Mouse (Mus musculus) liver, postnatal 0 days (tissue): ENCODE data around the gene Eml5.

Source experiments
- CTCF ChIP-seq: sonication (generic); IDR thresholded peaks from 2 replicates; pipeline ENCODE4 v1.5.1; 2016; ENCODE audit warnings: antibody characterized with exemption, low read depth
- EP300 ChIP-seq: IDR thresholded peaks from 2 replicates; pipeline ENCODE4 v1.6.1; 2016; ENCODE audit warnings: antibody characterized with exemption, low read depth, mild to moderate bottlenecking

- TF ChIP-seq EP300 (no peak), CTCF (peak; percentile 55)
Measured at GRCm38 (mm10) chr12:98779148-98779547, 122.1 kb downstream of the Eml5 start.
